Mouse (Mus musculus): ENCODE measurements around the gene Olfr679. TPM values are rescaled to one million over a fixed set of nuclear protein-coding genes. Genes with fewer than 3 reads are reported as not detected.
"Not testable (repeated sequence)": the region's sequence is repeated elsewhere in the genome, so short reads cannot be mapped to it uniquely, and the experiment has no call there.

The Olfr679 gene
- not detected for total RNA-seq (2021)
- long read RNA-seq, experiment 1, result 0 reads
- long read RNA-seq, experiment 2, result 0 reads

GRCm38 (mm10) chr7:105080905-105081304 is at the start of gene Olfr679:
TSS of gene Olfr679 (plus strand) at chr7:105081205.
- no peak for DNase-seq (ENCODE audit: low spot score in 2 of 2)

DNA sequence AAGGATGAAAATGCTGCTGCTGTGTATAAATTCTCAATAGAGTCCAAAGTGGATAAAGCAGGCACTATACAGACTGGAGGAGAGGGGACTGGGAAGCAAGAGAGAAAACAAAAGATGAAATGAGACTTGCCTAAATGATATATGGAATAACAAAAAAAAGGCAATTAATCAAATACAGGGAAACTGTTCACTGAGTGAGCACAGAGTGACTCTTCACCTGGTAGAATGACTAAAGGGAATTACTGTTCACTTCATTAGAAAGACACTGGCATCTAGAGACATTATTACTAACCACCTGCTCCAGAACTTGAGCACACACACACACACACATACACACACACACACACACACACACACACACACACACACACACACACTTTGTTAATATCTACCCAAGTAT is 48.6 kb upstream of the Olfr679 start, which contains the start of gene Olfr676:
TSS of gene Olfr676 (plus strand) at position 301 of the 400 bp plus-strand sequence.
- no peak for DNase-seq (ENCODE audit: low spot score in 2 of 2)

DNA sequence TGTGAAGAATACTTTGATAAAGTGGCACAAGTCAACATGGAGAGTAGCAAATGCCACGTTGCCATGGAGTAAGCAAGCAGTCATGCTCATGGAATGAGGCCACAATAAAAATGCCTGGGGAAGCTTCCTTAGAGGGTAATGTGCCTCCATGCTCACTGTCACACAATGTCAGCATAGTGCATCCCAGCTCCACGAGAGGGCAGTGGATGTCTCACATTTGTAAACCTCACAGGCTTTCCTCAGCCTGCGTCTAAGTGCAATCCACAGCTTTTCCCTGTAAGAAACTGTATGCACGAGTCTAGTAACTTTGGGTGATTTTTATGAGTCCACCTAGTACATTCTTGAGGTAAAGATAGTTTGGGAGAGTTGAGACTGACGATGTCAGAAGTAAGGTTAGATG is 47.2 kb upstream of the Olfr679 start:
- not testable (repeated sequence) for DNase-seq (ENCODE audit: low spot score in 2 of 2)

GRCm38 (mm10) chr7:105058951-105059350 is 22.1 kb upstream of the Olfr679 start:
- no peak for DNase-seq (ENCODE audit: low spot score in 2 of 2)

- no peak for DNase-seq (ENCODE audit: low spot score in 2 of 2)
Measured at GRCm38 (mm10) chr7:105064175-105064574, 16.8 kb upstream of the Olfr679 start, which contains the start of gene Olfr678. TSS of gene Olfr678 (plus strand) at chr7:105064475.

DNA sequence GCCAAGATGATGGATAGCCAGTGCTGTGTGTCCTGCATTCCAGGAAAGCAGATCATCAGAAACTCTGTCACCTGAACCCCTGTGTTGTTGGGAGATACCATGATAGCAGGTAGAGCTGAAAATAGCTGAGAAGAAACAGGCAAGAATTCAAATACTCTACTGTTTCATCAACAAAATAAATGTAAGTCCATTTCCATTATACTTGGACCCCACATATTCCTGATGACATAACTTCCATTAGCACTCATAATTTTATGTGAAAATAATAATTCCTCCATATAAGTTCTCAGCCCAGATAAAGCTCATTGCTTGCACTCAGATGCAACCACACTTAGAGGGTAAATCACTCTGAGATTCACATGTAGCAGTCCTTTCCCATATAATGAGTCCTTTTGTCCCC is 11.7 kb downstream of the Olfr679 start, which contains the start of gene Olfr680-ps1:
TSS of gene Olfr680-ps1 (minus strand) at position 101 of the 400 bp plus-strand sequence.
- not testable (repeated sequence) for DNase-seq (ENCODE audit: low spot score in 2 of 2)

DNA sequence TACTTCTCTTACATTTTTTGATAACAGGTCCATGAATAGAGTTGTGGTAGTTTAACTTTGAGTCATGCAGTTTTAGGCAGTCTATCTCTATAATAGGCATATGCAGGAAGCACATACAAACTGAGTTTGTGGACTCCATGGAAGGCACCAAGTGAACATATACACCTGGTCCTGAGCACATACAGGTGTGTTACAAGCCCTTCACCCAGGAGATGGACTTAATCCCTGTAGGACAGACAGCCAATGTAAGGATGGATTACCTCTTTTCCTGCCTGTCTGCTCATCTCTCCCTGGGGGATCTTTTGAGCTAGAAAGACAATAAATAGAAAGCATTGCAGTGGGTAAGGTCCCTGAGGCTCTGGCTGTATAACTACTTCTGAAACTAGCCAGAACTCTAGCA is 35.5 kb downstream of the Olfr679 start, which contains the start of gene Olfr681:
TSS of gene Olfr681 (plus strand) at position 301 of the 400 bp plus-strand sequence.
- DNase-seq (ENCODE audit: low spot score in 2 of 2), result no peak

Other genes starting within 250 kb of the Olfr679 start
- not detected for gene Usp17lb, start 238.6 kb upstream of the Olfr679 start, total RNA-seq (2021)
- gene Usp17la, start 224.2 kb upstream of the Olfr679 start, total RNA-seq (2021), result not detected
- not detected for gene Olfr665, start 203.2 kb upstream of the Olfr679 start, total RNA-seq (2021)
- not detected for gene Olfr666, start 185.3 kb upstream of the Olfr679 start, total RNA-seq (2021)
- not detected for gene Olfr667, start 159.7 kb upstream of the Olfr679 start, total RNA-seq (2021)
- not detected for gene Olfr668, start 153.1 kb upstream of the Olfr679 start, total RNA-seq (2021)
- gene Olfr669, start 147.0 kb upstream of the Olfr679 start, total RNA-seq (2021), result not detected
- not detected for gene Olfr670, start 118.6 kb upstream of the Olfr679 start, total RNA-seq (2021)
- not detected for gene Olfr671, start 102.1 kb upstream of the Olfr679 start, total RNA-seq (2021)
- gene Olfr672, start 79.2 kb upstream of the Olfr679 start, total RNA-seq (2021), result not detected
- not detected for gene Olfr675, start 52.7 kb upstream of the Olfr679 start, total RNA-seq (2021)
- not detected for gene Olfr676, start 48.5 kb upstream of the Olfr679 start, total RNA-seq (2021)
- not detected for gene Olfr677, start 29.8 kb upstream of the Olfr679 start, total RNA-seq (2021)
- gene Olfr678, start 16.7 kb upstream of the Olfr679 start, total RNA-seq (2021), result not detected
- not detected for gene Olfr680-ps1, start 11.6 kb downstream of the Olfr679 start, total RNA-seq (2021)
- gene Olfr681, start 35.6 kb downstream of the Olfr679 start, total RNA-seq (2021), result not detected
- gene Olfr683, start 65.8 kb downstream of the Olfr679 start, total RNA-seq (2021), result not detected
- gene Olfr684, start 82.4 kb downstream of the Olfr679 start, total RNA-seq (2021), result not detected
- gene Olfr685, start 104.8 kb downstream of the Olfr679 start, total RNA-seq (2021), result not detected
- not detected for gene Olfr686, start 126.3 kb downstream of the Olfr679 start, total RNA-seq (2021)
- not detected for gene Olfr688, start 206.9 kb downstream of the Olfr679 start, total RNA-seq (2021)
- not detected for gene Olfr689, start 230.0 kb downstream of the Olfr679 start, total RNA-seq (2021)